Mouse (Mus musculus) thymus, adult 2 months (tissue): ENCODE measurements around the gene Sertad2.

Experiments used
- CTCF ChIP-seq: fragments of 200-500 bp; IDR thresholded peaks from 2 replicates; pipeline ENCODE4 v1.5.1; 2012; ENCODE audit warnings: mild to moderate bottlenecking, control low read depth, low read length, moderate library complexity, borderline replicate concordance; ENCODE audit not compliant: control insufficient read depth, poor library complexity, insufficient read depth; ENCODE audit errors: extremely low read depth
- POLR2A ChIP-seq: fragments of 200-500 bp; IDR thresholded peaks from 2 replicates; pipeline ENCODE4 v1.6.1; 2012; ENCODE audit warnings: mild to moderate bottlenecking, low read length, control low read depth, moderate library complexity; ENCODE audit not compliant: control insufficient read depth, poor library complexity, insufficient read depth; ENCODE audit errors: extremely low read depth

GRCm38 (mm10) chr11:20531682-20531991 is 11.4 kb upstream of the Sertad2 start:
- TF ChIP-seq CTCF (no peak), POLR2A (no peak)
